Mouse (Mus musculus): ENCODE results near the gene Adgre1.

DNA sequence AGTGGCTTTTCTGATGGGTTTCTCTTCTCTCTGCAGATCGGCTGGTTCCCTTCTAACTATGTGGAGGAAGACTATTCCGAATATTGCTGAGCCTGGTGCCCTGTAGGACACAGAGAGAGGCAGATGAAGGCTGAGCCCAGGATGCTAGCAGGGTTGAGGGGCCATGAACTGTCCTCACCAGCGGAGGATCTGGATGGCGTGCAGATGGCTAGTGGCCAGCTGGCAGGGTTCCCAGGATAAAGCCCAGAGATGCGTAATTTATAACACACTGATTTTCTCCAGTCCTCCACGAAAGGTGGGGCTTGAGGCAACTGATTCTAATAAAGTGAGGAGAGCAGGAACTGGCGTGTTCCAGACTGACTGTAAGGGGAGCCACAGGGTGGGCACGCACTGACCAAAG is 30.9 kb upstream of the Adgre1 start:
- TF ChIP-seq EP300 (IDR thresholded peaks at IDR 0.05) (no peak), CTCF (IDR thresholded peaks at IDR 0.05) (no peak)

Measured in lung, postnatal 0 days (tissue).